Mouse (Mus musculus) kidney, adult 8-10 months (tissue): Measurements from ENCODE around the gene Hspbap1.

Experiments
- DNase-seq, 2 experiments: peaks; one replicate each; pipeline ENCODE4 v3.0.0; 2022

The Hspbap1 gene

DNA sequence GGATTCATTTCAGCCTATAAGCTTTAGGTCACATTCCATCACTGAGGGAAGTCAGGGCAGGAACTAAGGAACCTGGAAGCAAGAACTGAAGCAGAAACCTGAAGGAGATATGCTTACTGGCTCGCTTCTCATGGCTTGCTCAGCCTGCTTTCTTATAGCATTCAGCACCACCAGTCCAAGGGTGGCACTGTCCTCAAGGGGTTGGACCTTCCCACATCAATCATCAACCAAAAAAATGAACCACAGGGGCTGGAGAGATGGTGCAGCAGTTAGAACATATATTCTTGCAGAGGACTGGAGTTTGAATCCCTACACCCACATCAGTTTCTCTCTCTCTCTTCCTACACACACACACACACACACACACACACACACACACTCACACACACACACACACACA, 5.2 kb upstream of the Hspbap1 start:
- DNase-seq, result no peak

DNA sequence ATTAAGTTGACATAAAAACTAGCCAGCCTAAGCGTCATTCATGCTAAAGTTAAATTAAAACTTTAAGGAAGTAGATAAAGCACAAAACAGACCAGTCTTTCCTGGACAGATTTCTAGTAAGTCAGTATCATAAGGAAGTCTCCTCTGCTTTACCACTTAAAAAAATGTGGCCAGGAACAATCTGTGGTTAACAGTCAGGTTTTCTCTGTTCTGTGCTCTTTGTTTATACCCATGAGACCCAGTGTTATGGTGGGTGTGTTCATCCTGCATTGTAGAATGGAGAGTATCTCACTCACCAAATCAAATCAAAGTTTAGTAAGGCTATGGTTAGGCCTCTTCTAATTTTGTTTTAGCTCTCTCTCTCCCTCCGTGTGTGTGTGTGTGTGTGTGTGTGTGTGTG, 4.7 kb upstream of the Hspbap1 start:
- DNase-seq, result no peak

DNA sequence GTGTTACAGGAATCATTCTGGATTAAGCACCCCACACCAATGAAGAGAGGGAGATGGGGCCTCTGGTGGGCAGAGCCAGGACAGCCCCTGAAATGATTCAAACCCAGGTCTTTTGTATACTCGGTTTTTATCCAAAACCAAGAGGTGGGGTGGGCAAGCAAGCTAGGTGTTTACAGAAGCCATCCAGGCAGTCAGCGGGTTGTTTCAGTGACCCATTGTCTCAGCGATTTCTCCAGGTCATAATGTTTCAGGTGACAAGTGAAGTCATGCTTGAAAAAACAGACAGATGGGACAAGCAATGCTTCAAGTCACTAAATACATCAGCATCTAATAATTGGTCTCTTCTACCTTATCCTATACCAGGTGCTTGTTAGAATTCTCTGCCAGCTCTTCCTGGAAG, 3.8 kb upstream of the Hspbap1 start:
- DNase-seq, result no peak

GRCm38 (mm10) chr16:35768469-35768784, 1.7 kb upstream of the Hspbap1 start:
- no peak for DNase-seq

- peak; percentile 71 to 72 for DNase-seq
These were observed 1.2 kb upstream of the Hspbap1 start, which contains the start of gene Dirc2 for GRCm38 (mm10) chr16:35768785-35769642. Dirc2 (minus strand) TSS chr16:35769356.

GRCm38 (mm10) chr16:35771141-35771540, 966 bp downstream of the Hspbap1 start:
- no peak for DNase-seq

DNA sequence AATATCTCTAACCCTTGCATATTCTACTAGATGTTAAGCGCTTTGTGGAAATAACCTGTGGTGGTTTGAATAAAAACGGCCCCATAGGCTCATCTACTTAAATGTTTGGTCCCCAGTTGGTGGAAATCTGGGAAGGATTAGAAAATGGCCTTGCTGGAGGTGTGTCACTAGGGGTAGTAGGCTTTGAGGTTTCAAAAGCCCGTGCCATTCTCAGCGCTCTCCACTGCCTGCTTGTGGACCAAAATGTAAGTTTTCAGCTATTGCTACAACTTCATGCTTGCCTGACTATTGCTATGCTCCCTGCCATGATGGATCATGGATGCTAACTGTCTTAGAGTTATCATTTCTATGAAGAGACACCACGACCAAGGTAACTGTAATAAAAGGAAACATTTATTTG, 1.4 kb downstream of the Hspbap1 start:
- no peak for DNase-seq

- no peak for DNase-seq
These were observed 2.4 kb downstream of the Hspbap1 start for GRCm38 (mm10) chr16:35772598-35772997.

DNA sequence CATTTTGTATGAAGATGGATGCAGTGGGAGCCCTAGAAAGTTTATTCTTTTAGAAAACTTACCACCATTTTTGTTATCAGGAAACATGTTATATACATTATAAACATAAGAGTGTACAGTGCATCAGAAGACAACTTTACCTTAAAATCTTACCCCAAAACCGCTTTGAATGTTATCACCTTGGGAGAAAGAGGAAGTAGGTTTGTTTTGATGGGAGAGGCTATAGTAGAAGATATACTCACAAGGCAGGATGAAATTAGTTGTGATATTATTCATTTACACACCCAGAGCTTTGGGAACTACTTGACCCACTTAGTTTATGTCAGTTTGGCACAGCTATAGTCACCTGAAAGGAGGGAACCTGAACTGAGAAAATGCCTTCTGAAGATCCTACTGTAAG, 5.7 kb downstream of the Hspbap1 start:
- DNase-seq, result no peak

DNA sequence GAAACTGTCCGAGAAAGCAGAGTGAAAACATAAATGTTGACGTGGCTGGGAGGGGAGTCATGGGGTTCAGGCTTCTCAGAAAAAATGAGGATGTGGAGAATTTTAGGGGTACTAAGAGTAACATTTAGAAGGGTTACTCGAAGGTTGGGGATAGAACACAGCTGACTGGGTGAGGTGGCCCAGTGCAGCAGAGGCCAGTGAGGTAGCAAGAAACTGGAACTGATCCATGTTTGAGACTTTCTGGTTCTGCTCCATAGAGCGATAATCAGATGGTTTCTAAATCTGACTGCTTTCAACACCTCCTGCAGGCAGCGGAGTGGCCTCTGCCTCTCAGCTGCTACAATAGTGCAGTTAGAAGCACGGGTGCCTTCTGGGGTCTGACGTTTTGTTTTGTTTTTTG, 6.6 kb downstream of the Hspbap1 start:
- no peak for DNase-seq

GRCm38 (mm10) chr16:35777768-35778167, 7.6 kb downstream of the Hspbap1 start:
- no peak for DNase-seq

GRCm38 (mm10) chr16:35779681-35780080, 9.5 kb downstream of the Hspbap1 start:
- DNase-seq, result no peak

DNA sequence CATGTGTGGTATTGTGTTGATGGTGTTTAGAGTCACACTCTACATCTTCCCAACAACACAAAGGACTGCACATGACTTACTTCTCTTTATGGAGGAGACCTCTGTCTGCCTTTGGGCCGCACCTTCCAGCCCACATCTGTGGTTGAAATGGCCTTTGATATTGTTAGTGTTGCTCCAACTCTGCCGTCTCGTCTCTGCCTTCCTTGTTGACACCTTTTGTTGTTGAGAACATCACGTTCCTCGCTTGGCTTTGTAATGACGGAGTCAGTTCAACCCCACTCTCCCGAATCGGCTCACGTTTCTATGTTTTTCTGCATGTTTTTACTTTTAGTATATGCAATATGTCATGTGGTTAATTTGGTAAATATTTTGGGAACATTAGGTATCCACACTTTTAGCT, 10.9 kb downstream of the Hspbap1 start:
- no peak for DNase-seq

DNA sequence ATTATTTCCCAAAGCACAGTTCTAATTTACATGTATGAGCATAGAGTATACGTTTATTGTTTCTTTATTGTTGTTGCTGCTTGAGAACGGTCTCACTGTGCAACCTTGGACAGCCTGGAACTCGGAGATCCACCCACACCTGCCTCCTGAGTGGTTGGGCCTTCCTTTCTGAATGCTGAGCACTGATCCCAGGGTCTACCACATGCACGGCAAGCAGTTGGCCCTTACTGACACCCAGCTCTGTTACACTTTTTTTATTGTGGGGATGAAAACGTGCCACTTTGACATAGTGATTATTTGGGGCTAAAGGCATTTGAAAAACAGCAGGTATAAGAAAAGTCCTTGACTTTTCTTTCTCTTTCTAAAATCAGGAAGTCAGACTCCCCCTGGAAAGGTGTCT, 11.5 kb downstream of the Hspbap1 start:
- DNase-seq, result no peak

DNA sequence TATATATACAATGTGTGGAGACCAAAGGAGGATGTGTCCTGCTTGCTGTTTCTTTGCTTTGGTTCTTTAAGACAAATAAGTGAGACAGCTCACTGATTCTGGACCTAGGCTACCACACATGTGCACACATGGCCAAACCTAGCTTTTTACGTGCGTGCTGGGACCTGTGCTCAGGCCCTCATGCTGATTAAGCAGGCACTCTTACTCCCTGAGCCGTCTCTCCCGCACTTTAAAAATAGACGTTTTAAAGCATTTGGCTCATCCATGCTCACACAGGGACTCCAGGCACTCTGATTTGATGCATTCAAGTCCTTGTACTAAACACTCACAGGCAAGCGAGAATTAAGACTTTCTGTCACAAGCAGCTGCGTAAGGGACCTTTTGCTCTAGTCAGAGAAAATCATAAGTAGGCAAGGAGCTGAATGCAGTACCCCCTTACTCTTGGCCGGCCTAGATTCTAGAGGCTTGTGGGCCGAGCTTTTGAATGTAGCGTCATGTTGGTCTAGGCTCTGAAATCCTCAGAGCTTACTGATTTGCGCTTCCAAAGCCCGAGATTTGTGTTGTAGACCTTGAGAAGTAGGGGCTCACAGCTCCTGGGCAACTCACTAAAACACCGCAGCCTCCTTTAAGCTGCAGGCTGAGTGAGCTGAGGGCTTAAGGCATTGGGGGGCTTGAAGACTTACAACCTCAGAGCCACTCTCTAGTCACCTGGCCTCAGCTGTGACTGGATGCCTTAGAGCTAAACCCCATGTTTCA, 12.5 kb downstream of the Hspbap1 start:
- no peak for DNase-seq

- DNase-seq, result no peak
These were observed 13.0 kb downstream of the Hspbap1 start for GRCm38 (mm10) chr16:35783207-35783573.

DNA sequence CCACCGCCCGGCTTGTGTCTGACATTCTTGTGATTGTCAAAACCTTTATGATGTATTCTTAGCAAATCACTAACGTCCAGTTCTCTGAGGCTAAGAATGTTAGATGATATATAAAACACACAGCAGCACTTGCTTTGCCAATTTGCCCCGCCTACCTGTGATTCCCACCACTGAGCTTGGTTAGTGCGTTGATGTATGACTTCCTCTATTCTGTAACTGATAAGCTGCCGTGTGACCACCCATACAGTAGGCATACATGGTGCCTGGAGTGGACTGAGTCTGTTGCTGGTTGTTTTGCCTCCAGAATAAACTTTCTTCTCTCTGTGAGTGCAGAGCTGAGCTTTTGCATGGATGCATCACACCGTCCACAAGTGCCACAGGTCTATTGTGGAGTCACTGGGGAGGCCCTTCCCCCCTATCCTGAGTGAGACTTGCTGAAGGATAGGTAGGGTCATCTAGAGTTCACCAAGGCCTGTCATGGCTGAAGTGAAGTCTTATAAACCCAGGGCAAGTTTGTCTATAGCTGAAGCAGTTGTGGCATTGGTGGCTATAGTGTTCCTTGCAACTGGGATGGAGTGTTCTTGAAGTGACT, 14.1 kb downstream of the Hspbap1 start:
- DNase-seq, result no peak

- no peak for DNase-seq
These were observed 17.0 kb downstream of the Hspbap1 start for GRCm38 (mm10) chr16:35787163-35787562.

GRCm38 (mm10) chr16:35787568-35788189, 17.5 kb downstream of the Hspbap1 start:
- DNase-seq, result no peak

- no peak for DNase-seq
These were observed 18.2 kb downstream of the Hspbap1 start for GRCm38 (mm10) chr16:35788330-35788729.

DNA sequence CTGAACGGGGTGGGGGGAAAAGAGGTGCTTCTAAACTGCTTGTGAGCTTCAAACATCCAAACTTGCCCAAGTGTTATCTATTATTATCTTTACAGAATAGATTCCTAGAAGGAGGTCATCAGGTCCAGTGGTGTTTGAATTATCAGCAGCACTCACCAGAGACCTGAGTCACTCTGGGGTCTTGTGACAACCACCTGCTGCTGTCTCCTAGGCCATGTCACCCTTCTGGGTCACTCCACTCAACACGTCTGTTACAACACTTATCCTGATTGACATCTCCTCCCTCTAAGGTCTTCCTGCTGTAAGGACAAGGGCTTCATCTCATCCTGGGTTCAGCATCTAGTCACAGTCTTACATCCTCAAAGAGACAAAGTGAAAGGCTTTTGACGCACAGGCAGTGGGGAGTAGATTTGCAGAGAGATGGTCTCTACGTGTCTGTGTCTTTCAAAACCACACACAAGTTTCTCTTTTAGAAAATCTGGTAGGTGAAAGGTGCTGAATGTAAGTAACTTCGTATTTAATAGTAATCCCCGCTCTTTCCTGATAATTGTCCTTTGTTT, 21.9 kb downstream of the Hspbap1 start:
- DNase-seq, result no peak

- DNase-seq, result no peak
These were observed 32.0 kb downstream of the Hspbap1 start for GRCm38 (mm10) chr16:35802163-35802562.

DNA sequence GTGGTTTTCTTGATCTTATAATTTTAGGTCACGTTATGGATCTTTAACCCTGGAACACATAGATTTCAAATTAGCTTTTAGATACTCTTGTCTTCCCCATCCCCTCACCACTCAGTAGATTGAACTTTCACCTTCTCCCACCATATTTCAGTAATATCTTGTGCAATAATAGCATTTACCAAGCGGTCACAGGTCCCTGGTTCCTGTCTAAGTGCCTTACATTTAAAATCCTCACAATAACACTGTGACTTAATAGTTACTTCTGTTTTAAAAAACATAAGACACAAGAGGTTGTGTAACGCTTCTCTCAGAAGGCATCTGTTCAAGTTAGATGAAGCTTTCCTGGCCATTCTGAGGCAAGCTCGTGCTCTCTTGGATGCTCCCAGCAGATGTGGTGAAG, 33.5 kb downstream of the Hspbap1 start:
- DNase-seq, result no peak
